In the genomic region with DNA sequence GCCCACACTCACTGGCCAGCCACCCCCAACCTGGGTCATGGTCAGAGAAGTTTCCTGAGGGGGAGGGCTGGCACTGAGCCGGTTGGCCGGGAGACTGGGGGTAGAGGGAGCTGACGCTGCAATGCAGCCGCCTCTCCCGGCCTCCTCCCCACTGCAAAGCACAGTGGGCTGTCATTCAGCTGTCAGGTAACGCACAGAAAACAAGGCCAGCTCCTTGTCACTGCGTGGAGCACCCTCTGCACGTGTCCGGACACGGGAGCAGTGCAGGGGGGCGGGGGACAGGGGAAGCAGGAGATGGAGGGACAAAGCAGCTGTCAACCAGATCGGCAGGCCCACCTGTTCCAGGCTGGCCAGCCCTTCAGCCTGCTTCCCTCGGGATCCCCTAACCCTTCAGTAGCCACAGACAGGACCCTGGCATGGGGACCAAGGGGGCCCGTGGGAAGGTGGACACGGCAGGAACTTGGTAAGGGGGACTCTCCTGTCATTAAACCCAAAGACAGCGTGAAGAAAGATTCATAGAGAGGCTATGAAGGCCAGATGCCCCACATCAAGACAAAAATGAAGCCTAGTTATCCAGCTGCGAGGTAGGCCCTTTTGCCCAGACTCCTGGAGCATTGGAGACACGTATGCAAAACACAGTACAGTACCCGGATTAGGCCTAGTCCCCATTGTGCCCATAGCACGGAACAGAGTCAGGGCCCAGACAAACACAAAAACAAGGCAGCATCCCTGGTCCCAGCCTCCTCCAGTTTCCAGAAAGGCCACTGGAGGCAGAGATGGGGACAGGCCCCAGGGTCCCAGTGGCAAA, we compare ENCODE assay signal across 8 mouse cellular contexts. TPM values are rescaled to one million over a fixed set of nuclear protein-coding genes. Genes with fewer than 3 reads are reported as not detected.
A peak's percentile ranks its signal among the peaks of the same experiment; 100 is the strongest.
DNase-seq lines count a peak whose midpoint lies in the region; ATAC-seq lines count a peak whose summit lies in the region.

No protein-coding gene starts in this region.

- H3K27ac ChIP-seq in kidney, embryonic 16.5 days (ENCODE audit: low read length): no peak overlapping the region
- H3K27ac ChIP-seq in forebrain, embryonic 11.5 days (ENCODE audit: low read depth, low read length): no peak overlapping the region
- H3K27ac ChIP-seq in midbrain, embryonic 16.5 days (ENCODE audit: low read length): peak overlapping the region; percentile 71

- no peaks in the 10 kb centered on the region for H3K9me3 ChIP-seq in kidney, embryonic 16.5 days (ENCODE audit: low read length)
- H3K9me3 ChIP-seq in forebrain, embryonic 11.5 days (ENCODE audit: control insufficient read depth, low read length): no peaks in the 10 kb centered on the region
- H3K9me3 ChIP-seq in midbrain, embryonic 16.5 days (replicated peaks; ENCODE audit: control insufficient read depth, low read length, poor library complexity, severe bottlenecking): no peaks in the 10 kb centered on the region

- H3K27me3 ChIP-seq in kidney, embryonic 16.5 days (ENCODE audit: insufficient read depth, low read length): no peaks in the 10 kb centered on the region
- no peaks in the 10 kb centered on the region for H3K27me3 ChIP-seq in forebrain, embryonic 11.5 days (ENCODE audit: control insufficient read depth, insufficient read depth, low read length)
- no peaks in the 10 kb centered on the region for H3K27me3 ChIP-seq in midbrain, embryonic 16.5 days (ENCODE audit: control insufficient read depth, insufficient read depth, low read depth, low read length)

- peak overlapping the region; percentile 7; the same call in 1 of the 2 replicates for H3K9ac ChIP-seq in kidney, embryonic 16.5 days (replicated peaks; ENCODE audit: low read length)
- no peak overlapping the region for H3K9ac ChIP-seq in forebrain, embryonic 11.5 days (ENCODE audit: low read length)
- peak overlapping the region; percentile 93 for H3K9ac ChIP-seq in midbrain, embryonic 16.5 days (ENCODE audit: low read depth, low read length)

- H3K4me1 ChIP-seq in kidney, embryonic 16.5 days (ENCODE audit: insufficient read depth, low read length): peaks cover 33% of the 10 kb centered on the region
- peaks cover 9% of the 10 kb centered on the region; the same call in 1 of the 2 replicates for H3K4me1 ChIP-seq in forebrain, embryonic 11.5 days (replicated peaks; ENCODE audit: control insufficient read depth, insufficient read depth, low read length)
- H3K4me1 ChIP-seq in midbrain, embryonic 16.5 days (ENCODE audit: control insufficient read depth, insufficient read depth, low read length): peaks cover 22% of the 10 kb centered on the region

- no peak overlapping the region for H3K4me3 ChIP-seq in kidney, embryonic 16.5 days (ENCODE audit: low read length)
- H3K4me3 ChIP-seq in forebrain, embryonic 11.5 days (ENCODE audit: low read depth, low read length): no peak overlapping the region
- H3K4me3 ChIP-seq in midbrain, embryonic 16.5 days (ENCODE audit: low read depth, low read length): peak overlapping the region; percentile 66

- peak overlapping the region; percentile 78; the same call in 1 of the 2 replicates for H3K4me2 ChIP-seq in kidney, embryonic 16.5 days (replicated peaks; ENCODE audit: low read depth, low read length)
- H3K4me2 ChIP-seq in forebrain, embryonic 11.5 days (ENCODE audit: low read depth, low read length, severe bottlenecking): peak overlapping the region; percentile 89; the same call in 1 of the 2 replicates
- H3K4me2 ChIP-seq in midbrain, embryonic 16.5 days (ENCODE audit: low read length): peak overlapping the region; percentile 92

- peak; percentile 21; the same call in 1 of the 2 replicates for ATAC-seq in kidney, embryonic 16.5 days (ENCODE audit: low FRiP score, low TSS enrichment)
- ATAC-seq in forebrain, embryonic 11.5 days (replicated peaks; ENCODE audit: low FRiP score): peak; percentile 16; the same call in 1 of the 2 replicates
- peak; percentile 8; the same call in 1 of the 2 replicates for ATAC-seq in midbrain, embryonic 16.5 days
- ATAC-seq in activated CD4-positive, CD25-positive, alpha-beta regulatory T cell, adult 4 months: no peak
- no peak for ATAC-seq in megakaryocyte-erythroid progenitor cell, adult 5-6 weeks (replicated peaks; ENCODE audit: low FRiP score, low TSS enrichment, poor library complexity, severe bottlenecking)

- 32% methylated on average over 20 of the region's 20 CpGs for WGBS in kidney, embryonic 16.5 days
- WGBS in forebrain, embryonic 11.5 days: 51% methylated on average over 20 of the region's 20 CpGs
- 30% methylated on average over 20 of the region's 20 CpGs for WGBS in midbrain, embryonic 16.5 days

- peaks cover 21% of the 10 kb centered on the region for H3K36me3 ChIP-seq in kidney, embryonic 16.5 days (ENCODE audit: insufficient read depth, low read length)
- H3K36me3 ChIP-seq in forebrain, embryonic 11.5 days (ENCODE audit: control insufficient read depth, insufficient read depth, low read length): no peaks in the 10 kb centered on the region
- H3K36me3 ChIP-seq in midbrain, embryonic 16.5 days (ENCODE audit: control insufficient read depth, insufficient read depth, low read length): peaks cover 8% of the 10 kb centered on the region; the same call in 1 of the 2 replicates

- no peak for DNase-seq in kidney, adult 11 months
- peak; percentile 82 for DNase-seq in adrenal gland, postnatal 25 days
- DNase-seq in forebrain, embryonic 11.5 days (ENCODE audit: low spot score): peak; percentile 50
- peak; percentile 53 for DNase-seq in kidney, postnatal 14 days

RNA-seq across cellular contexts. Expression of gene Relt, which starts 30.2 kb away (rescaled TPM):
- polyA plus RNA-seq in kidney, embryonic 16.5 days (2015; fragmentation: Nextera tagmentation; extraction: Ambion mirVana): 3.8 and 4.8 TPM in 2 replicates
- total RNA-seq in adrenal gland, postnatal 25 days (2021): 1.0 and 1.3 TPM in 2 replicates
- polyA plus RNA-seq in forebrain, embryonic 11.5 days (2014; fragmentation: Nextera tagmentation; extraction: Ambion mirVana): 2.5 and 2.7 TPM in 2 replicates
- 5.0 and 5.4 TPM in 2 replicates for polyA plus RNA-seq in midbrain, embryonic 16.5 days (2015; fragmentation: Nextera tagmentation; extraction: Ambion mirVana)
- 10 to 100 TPM; 14.5 to 16.3 TPM for polyA plus RNA-seq in activated CD4-positive, CD25-positive, alpha-beta regulatory T cell, adult 4 months (2017; shearing (Covaris generic))
- 8.0 and 10.9 TPM in 2 replicates for total RNA-seq in megakaryocyte-erythroid progenitor cell, adult 5-6 weeks (2014; fragmentation: Nextera tagmentation)
- total RNA-seq in megakaryocyte-erythroid progenitor cell, adult 5-6 weeks (2017): 5.2 and 6.4 TPM in 2 replicates

RNA-seq across cellular contexts. Expression of gene Arhgef17, which starts 38.5 kb away (rescaled TPM):
- polyA plus RNA-seq in kidney, embryonic 16.5 days (2015; fragmentation: Nextera tagmentation; extraction: Ambion mirVana): 10.7 and 10.8 TPM in 2 replicates
- total RNA-seq in adrenal gland, postnatal 25 days (2021): 76.1 and 81.2 TPM in 2 replicates
- 7.8 and 10.1 TPM in 2 replicates for polyA plus RNA-seq in forebrain, embryonic 11.5 days (2014; fragmentation: Nextera tagmentation; extraction: Ambion mirVana)
- polyA plus RNA-seq in midbrain, embryonic 16.5 days (2015; fragmentation: Nextera tagmentation; extraction: Ambion mirVana): 13.8 and 17.6 TPM in 2 replicates
- polyA plus RNA-seq in activated CD4-positive, CD25-positive, alpha-beta regulatory T cell, adult 4 months (2017; shearing (Covaris generic)): under 1 TPM in 1 of 2 experiments, not detected in 1; 0.42 TPM
- total RNA-seq in megakaryocyte-erythroid progenitor cell, adult 5-6 weeks (2014; fragmentation: Nextera tagmentation): not detected in 2 replicates
- not detected in 2 replicates for total RNA-seq in megakaryocyte-erythroid progenitor cell, adult 5-6 weeks (2017)

Comparison
In these comparisons a context has a peak if more than half of its experiments do, and no peak if none do; other contexts are left out.
1. ATAC-seq: peak in kidney, embryonic 16.5 days (single experiment), forebrain, embryonic 11.5 days (single experiment) and midbrain, embryonic 16.5 days (single experiment); none in activated CD4-positive, CD25-positive, alpha-beta regulatory T cell, adult 4 months (single experiment) and megakaryocyte-erythroid progenitor cell, adult 5-6 weeks (single experiment).
2. Peak in every context shown above with its lines, with median percentiles within 50 percentile points of each other: H3K4me2 ChIP-seq.